Mouse (Mus musculus): ENCODE results near the gene Celf2.

- TF ChIP-seq CTCF (IDR thresholded peaks at IDR 0.05; ENCODE audit: control insufficient read depth, insufficient read depth, low read length) (no peak), POLR2A (IDR thresholded peaks at IDR 0.05; ENCODE audit: borderline replicate concordance, control insufficient read depth, low read depth, low read length) (no peak)
These were observed 576.2 kb downstream of the Celf2 start for GRCm38 (mm10) chr2:6933130-6933529.
